Mouse (Mus musculus) forebrain, embryonic 12.5 days (tissue): ENCODE measurements around the gene Neil1. TPM values are rescaled to one million over a fixed set of nuclear protein-coding genes. Genes with fewer than 3 reads are reported as not detected.

Source experiments
- ATAC-seq: fragments of 200-750 bp; cut with Nextera tagmentation; 2 replicates; pipeline ENCODE4 v1.8.0; 2017; ENCODE audit warnings: moderate TSS enrichment; ENCODE audit not compliant: low FRiP score
- H3K27ac ChIP-seq: fragments of 300-500 bp; sonication (generic); 2 replicates; pipeline ENCODE4 v1.5.1; 2016; ENCODE audit warnings: mild to moderate bottlenecking
- H3K27me3 ChIP-seq: fragments of 300-500 bp; sonication (generic); 2 replicates; pipeline ENCODE4 v1.6.1; 2016; ENCODE audit warnings: mild to moderate bottlenecking
- H3K36me3 ChIP-seq: fragments of 300-500 bp; sonication (generic); replicated peaks from 2 replicates; pipeline ENCODE4 v1.6.1; 2016; ENCODE audit warnings: mild to moderate bottlenecking
- H3K4me1 ChIP-seq: fragments of 300-500 bp; sonication (generic); 2 replicates; pipeline ENCODE4 v1.6.1; 2016
- H3K4me2 ChIP-seq: fragments of 300-500 bp; sonication (generic); 2 replicates; pipeline ENCODE4 v1.6.1; 2016; ENCODE audit warnings: mild to moderate bottlenecking, moderate library complexity
- H3K4me3 ChIP-seq: fragments of 300-500 bp; sonication (generic); replicated peaks from 2 replicates; pipeline ENCODE4 v1.5.1; 2016; ENCODE audit warnings: mild to moderate bottlenecking
- H3K9ac ChIP-seq: fragments of 300-500 bp; sonication (generic); 2 replicates; pipeline ENCODE4 v1.6.1; 2016; ENCODE audit warnings: mild to moderate bottlenecking
- H3K9me3 ChIP-seq: fragments of 300-500 bp; sonication (generic); 2 replicates; pipeline ENCODE4 v1.6.1; 2016
- WGBS: fragments of 180-500 bp; shearing (Covaris S2); methylation state at CpG from one replicate; pipeline ENCODE4 v1.1.7; 2016; 5-methylcytosine and 5-hydroxymethylcytosine counted together
- polyA plus RNA-seq: library from polyadenylated mRNA; unstranded; fragments of >200 nt; fragmentation: Nextera tagmentation; extraction: Ambion mirVana; gene quantifications from 2 replicates; pipeline ENCODE4 v1.2.1, GENCODE M21; 2016

Gene Neil1
- polyA plus RNA-seq, 1 experiment from 2014 or later, result 6.1 TPM

- Histone ChIP-seq H3K36me3 (peaks cover 10% of the 10 kb centered on the region), H3K9ac (no peak overlapping the region), H3K4me1 (peaks cover 21% of the 10 kb centered on the region), H3K4me2 (no peak overlapping the region), H3K27me3 (no peaks in the 10 kb centered on the region), H3K4me3 (no peak overlapping the region), H3K27ac (no peak overlapping the region), H3K9me3 (no peaks in the 10 kb centered on the region)
- WGBS, result 48% methylated on average over 6 of the region's 6 CpGs
- ATAC-seq, result no peak
Observed at GRCm38 (mm10) chr9:57152331-57152730, 4.2 kb upstream of the Neil1 start.

- Histone ChIP-seq H3K9ac (no peak overlapping the region), H3K27ac (no peak overlapping the region), H3K36me3 (peaks cover 4% of the 10 kb centered on the region), H3K27me3 (no peaks in the 10 kb centered on the region), H3K4me3 (no peak overlapping the region), H3K4me1 (peaks cover 15% of the 10 kb centered on the region), H3K4me2 (no peak overlapping the region), H3K9me3 (no peaks in the 10 kb centered on the region)
- WGBS, result 88% methylated on average over 5 of the region's 5 CpGs
- ATAC-seq, result no peak
Observed at GRCm38 (mm10) chr9:57150192-57150591, 2.1 kb upstream of the Neil1 start.

GRCm38 (mm10) chr9:57149021-57149420, 916 bp upstream of the Neil1 start:
- Histone ChIP-seq H3K9ac (peak overlapping the region; percentile 69; the same call in 1 of the 2 replicates), H3K4me2 (peak overlapping the region; percentile 75), H3K9me3 (no peaks in the 10 kb centered on the region), H3K27ac (peak overlapping the region; percentile 88; the same call in 1 of the 2 replicates), H3K36me3 (0 out of 2 replicates have a peak, but pooled peaks cover 3% of the 10 kb centered on the region), H3K27me3 (no peaks in the 10 kb centered on the region), H3K4me1 (peaks cover 15% of the 10 kb centered on the region), H3K4me3 (peak overlapping the region; percentile 51; the same call in 1 of the 2 replicates)
- 71% methylated on average over 6 of the region's 6 CpGs for WGBS
- no peak for ATAC-seq

GRCm38 (mm10) chr9:57147205-57148143, 631 bp downstream of the Neil1 start:
- 8% methylated on average over 19 of the region's 19 CpGs for WGBS
- peak overlapping the region; percentile 51 for H3K4me3 ChIP-seq
- peak; percentile 40 for ATAC-seq

GRCm38 (mm10) chr9:57146451-57147066, 1.5 kb downstream of the Neil1 start:
- H3K9me3 ChIP-seq, result no peaks in the 10 kb centered on the region
- H3K4me2 ChIP-seq, result peak overlapping the region; percentile 75; the same call in 1 of the 2 replicates
- H3K36me3 ChIP-seq, result peaks cover 24% of the 10 kb centered on the region
- H3K27me3 ChIP-seq, result no peaks in the 10 kb centered on the region
- H3K9ac ChIP-seq, result no peak overlapping the region
- H3K4me3 ChIP-seq, result no peak overlapping the region
- ATAC-seq, result no peak
- 88% methylated on average over 17 of the region's 17 CpGs for WGBS
- H3K4me1 ChIP-seq, result peaks cover 15% of the 10 kb centered on the region
- no peak overlapping the region for H3K27ac ChIP-seq

More at GRCm38 (mm10) chr9:57147205-57148143, 631 bp downstream of the Neil1 start:
- Histone ChIP-seq H3K4me2 (peak overlapping the region; percentile 75), H3K27ac (peak overlapping the region; percentile 88), H3K9ac (peak overlapping the region; percentile 69), H3K36me3 (peaks cover 14% of the 10 kb centered on the region), H3K9me3 (no peaks in the 10 kb centered on the region), H3K4me1 (peaks cover 15% of the 10 kb centered on the region), H3K27me3 (no peaks in the 10 kb centered on the region)

- 92% methylated on average over 8 of the region's 8 CpGs for WGBS
- H3K9ac ChIP-seq, result no peak overlapping the region
- H3K4me2 ChIP-seq, result no peak overlapping the region
- H3K4me3 ChIP-seq, result no peak overlapping the region
- H3K36me3 ChIP-seq, result peaks cover 41% of the 10 kb centered on the region
- H3K4me1 ChIP-seq, result peaks cover 15% of the 10 kb centered on the region
- H3K9me3 ChIP-seq, result no peaks in the 10 kb centered on the region
- no peak overlapping the region for H3K27ac ChIP-seq
- ATAC-seq, result no peak
- no peaks in the 10 kb centered on the region for H3K27me3 ChIP-seq
Observed at GRCm38 (mm10) chr9:57144830-57145229, 3.3 kb downstream of the Neil1 start.

GRCm38 (mm10) chr9:57143212-57143611, 4.9 kb downstream of the Neil1 start:
- Histone ChIP-seq H3K36me3 (peaks cover 57% of the 10 kb centered on the region), H3K4me1 (peaks cover 9% of the 10 kb centered on the region), H3K4me2 (no peak overlapping the region), H3K27ac (no peak overlapping the region), H3K27me3 (no peaks in the 10 kb centered on the region), H3K9ac (no peak overlapping the region), H3K9me3 (no peaks in the 10 kb centered on the region), H3K4me3 (no peak overlapping the region)
- ATAC-seq, result no peak
- WGBS, result 89% methylated on average over 11 of the region's 11 CpGs

- H3K4me3 ChIP-seq, result no peak overlapping the region
- H3K9me3 ChIP-seq, result no peaks in the 10 kb centered on the region
- H3K4me1 ChIP-seq, result no peaks in the 10 kb centered on the region; the same call in 1 of the 2 replicates
- H3K4me2 ChIP-seq, result no peak overlapping the region
- 90% methylated on average over 17 of the region's 17 CpGs for WGBS
- no peak overlapping the region for H3K9ac ChIP-seq
- no peaks in the 10 kb centered on the region for H3K27me3 ChIP-seq
- no peak for ATAC-seq
- H3K36me3 ChIP-seq, result peaks cover 72% of the 10 kb centered on the region
- no peak overlapping the region for H3K27ac ChIP-seq
Observed at GRCm38 (mm10) chr9:57141417-57142353, 6.4 kb downstream of the Neil1 start.

GRCm38 (mm10) chr9:57139571-57139970, 8.5 kb downstream of the Neil1 start:
- ATAC-seq, result no peak
- H3K9me3 ChIP-seq, result no peaks in the 10 kb centered on the region
- H3K4me3 ChIP-seq, result no peak overlapping the region
- H3K4me1 ChIP-seq, result no peaks in the 10 kb centered on the region
- no peak overlapping the region for H3K4me2 ChIP-seq
- H3K36me3 ChIP-seq, result peaks cover 87% of the 10 kb centered on the region
- H3K27me3 ChIP-seq, result no peaks in the 10 kb centered on the region
- H3K9ac ChIP-seq, result no peak overlapping the region
- no peak overlapping the region for H3K27ac ChIP-seq
- WGBS, result 89% methylated on average over 5 of the region's 5 CpGs

GRCm38 (mm10) chr9:57139110-57139509, 9.0 kb downstream of the Neil1 start:
- WGBS, result 93% methylated on average over 9 of the region's 9 CpGs
- H3K9ac ChIP-seq, result no peak overlapping the region
- no peak for ATAC-seq
- no peak overlapping the region for H3K4me3 ChIP-seq
- no peaks in the 10 kb centered on the region for H3K4me1 ChIP-seq
- no peaks in the 10 kb centered on the region for H3K27me3 ChIP-seq
- peaks cover 88% of the 10 kb centered on the region for H3K36me3 ChIP-seq
- no peak overlapping the region for H3K4me2 ChIP-seq
- no peaks in the 10 kb centered on the region for H3K9me3 ChIP-seq
- no peak overlapping the region for H3K27ac ChIP-seq

GRCm38 (mm10) chr9:57138507-57138906, 9.6 kb downstream of the Neil1 start:
- no peak overlapping the region for H3K4me2 ChIP-seq
- H3K4me3 ChIP-seq, result no peak overlapping the region
- no peaks in the 10 kb centered on the region for H3K4me1 ChIP-seq
- peaks cover 85% of the 10 kb centered on the region for H3K36me3 ChIP-seq
- no peaks in the 10 kb centered on the region for H3K9me3 ChIP-seq
- H3K27me3 ChIP-seq, result no peaks in the 10 kb centered on the region
- no peak for ATAC-seq
- H3K27ac ChIP-seq, result no peak overlapping the region
- H3K9ac ChIP-seq, result no peak overlapping the region
- WGBS, result 92% methylated on average over 6 of the region's 6 CpGs

- Histone ChIP-seq H3K9me3 (no peaks in the 10 kb centered on the region), H3K27ac (no peak overlapping the region), H3K36me3 (peaks cover 78% of the 10 kb centered on the region), H3K27me3 (no peaks in the 10 kb centered on the region), H3K4me3 (no peak overlapping the region), H3K4me1 (no peaks in the 10 kb centered on the region), H3K9ac (no peak overlapping the region), H3K4me2 (no peak overlapping the region)
- no peak for ATAC-seq
- WGBS, result 92% methylated on average over 9 of the region's 9 CpGs
Observed at GRCm38 (mm10) chr9:57137777-57138176, 10.3 kb downstream of the Neil1 start.
